Comparison of ENCODE assay signal across 17 mouse cellular contexts in genomic region chr5:31666176-31666575, GRCm38 (mm10). TPM values are rescaled to one million over a fixed set of nuclear protein-coding genes. Genes with fewer than 3 reads are reported as not detected.
DNase-seq lines count a peak whose midpoint lies in the region; ATAC-seq and TF ChIP-seq lines count a peak whose summit lies in the region.
"Had no signal": no experiment of that assay in that cellular context is flagged by ENCODE, and none has a peak within 500 bp of the region (broad histone marks: within the 10 kb centered on the region; RNA-seq: fewer than 3 reads in every experiment).

No protein-coding gene starts in this region.

- TF ChIP-seq EP300 in heart, postnatal 0 days (IDR thresholded peaks at IDR 0.05; ENCODE audit: low read depth), result no peak

- CTCF ChIA-PET in Patski (lab: Charles Lee), result interaction anchor here (0.8 to 1.0 kb wide), 3 partner anchors 9 to 15 kb away, joined by 3 to 4 read pairs (median 3); no protein-coding TSS in a partner anchor

- no peak overlapping the region for H3K4me2 ChIP-seq in heart, postnatal 0 days (ENCODE audit: low read depth, low read length)
- H3K4me2 ChIP-seq in heart, embryonic 12.5 days, result no peak overlapping the region
- H3K4me2 ChIP-seq: limb, embryonic 13.5 days had no signal

- no peak overlapping the region for H3K27ac ChIP-seq in heart, postnatal 0 days (ENCODE audit: low read depth)
- H3K27ac ChIP-seq in heart, embryonic 12.5 days (ENCODE audit: poor library complexity, severe bottlenecking), result no peak overlapping the region
- H3K27ac ChIP-seq: limb, embryonic 13.5 days had no signal

- no peak for ATAC-seq in heart, postnatal 0 days (ENCODE audit: insufficient read depth, low read depth)
- no peak for ATAC-seq in heart, embryonic 12.5 days (ENCODE audit: insufficient number of reproducible peaks, low FRiP score)
- peak; percentile 35 for ATAC-seq in Patski
- ATAC-seq in megakaryocyte-erythroid progenitor cell, adult 5-6 weeks (replicated peaks; ENCODE audit: low FRiP score, low TSS enrichment, poor library complexity, severe bottlenecking), result no peak
- ATAC-seq: liver, postnatal 0 days had no signal

- intact Hi-C loops in gastrocnemius, postnatal 14 days (cut with DNase I; ENCODE audit: low total_unique reads), result no loop called here

- DNase-seq in adrenal gland, postnatal 14 days, result peak; percentile 17
- no peak for DNase-seq in adrenal gland, adult 18-20 months (ENCODE audit: low spot score in 2 of 2)
- DNase-seq in heart, postnatal 0 days (ENCODE audit: low spot score), result no peak
- peak; percentile 67 for DNase-seq in Patski (ENCODE audit: low read depth, low spot score)
- DNase-seq in gastrocnemius, postnatal 14 days, result peak; percentile 14
- DNase-seq in kidney, postnatal 14 days, result no peak
- DNase-seq: B cell, adult 2 months; cerebellum, adult 18-20 months; heart, postnatal 4 days; kidney, adult 9 months; liver, postnatal 0 days; midbrain, embryonic 14.5 days; right cerebral cortex, postnatal 25 days had no signal

- POLR2A ChIA-PET in Patski (lab: Charles Lee), result interaction anchor here (0.6 to 1.0 kb wide), 2 partner anchors 11 to 99 kb away, joined by 3 read pairs; no protein-coding TSS in a partner anchor

- no peaks in the 10 kb centered on the region for H3K9me3 ChIP-seq in heart, postnatal 0 days (replicated peaks; ENCODE audit: control insufficient read depth, low read length)
- H3K9me3 ChIP-seq in heart, embryonic 12.5 days (replicated peaks), result no peaks in the 10 kb centered on the region
- H3K9me3 ChIP-seq: limb, embryonic 13.5 days had no signal

- in situ Hi-C loops in Patski (cut with MboI; ENCODE audit: low pct_unique_long_range_greater_than_20kb), result no loop called here

- no peaks in the 10 kb centered on the region for H3K36me3 ChIP-seq in heart, postnatal 0 days (replicated peaks; ENCODE audit: control insufficient read depth, insufficient read depth, low read length)
- H3K36me3 ChIP-seq in heart, embryonic 12.5 days, result no peaks in the 10 kb centered on the region
- H3K36me3 ChIP-seq: limb, embryonic 13.5 days had no signal

- no peak overlapping the region for H3K4me3 ChIP-seq in heart, postnatal 0 days (ENCODE audit: low read depth, low read length)
- no peak overlapping the region for H3K4me3 ChIP-seq in heart, embryonic 12.5 days
- H3K4me3 ChIP-seq: erythroblast, embryonic 14.5 days; limb, embryonic 13.5 days had no signal

- WGBS in heart, postnatal 0 days, result 15% methylated on average over 1 of the region's 1 CpGs
- 21% methylated on average over 1 of the region's 1 CpGs for WGBS in heart, embryonic 12.5 days

- no peak for TF ChIP-seq CTCF in heart, postnatal 0 days (IDR thresholded peaks at IDR 0.05; ENCODE audit: low read depth)
- no peak for TF ChIP-seq CTCF in Patski (IDR thresholded peaks at IDR 0.05)

- H3K27me3 ChIP-seq in heart, postnatal 0 days (ENCODE audit: control insufficient read depth, insufficient read depth, low read length), result no peaks in the 10 kb centered on the region
- H3K27me3 ChIP-seq in heart, embryonic 12.5 days (replicated peaks), result no peaks in the 10 kb centered on the region
- H3K27me3 ChIP-seq in Patski, result no peaks in the 10 kb centered on the region
- H3K27me3 ChIP-seq: limb, embryonic 13.5 days had no signal

- 0 out of 2 replicates have a peak overlapping the region, but pooled peaks have one; percentile 7 for H3K9ac ChIP-seq in heart, postnatal 0 days (replicated peaks; ENCODE audit: low read depth, low read length)
- H3K9ac ChIP-seq in heart, embryonic 12.5 days, result no peak overlapping the region
- H3K9ac ChIP-seq: limb, embryonic 13.5 days; liver, postnatal 0 days had no signal

- peaks cover 6% of the 10 kb centered on the region; the same call in 1 of the 2 replicates for H3K4me1 ChIP-seq in heart, postnatal 0 days (ENCODE audit: control insufficient read depth, insufficient read depth)
- peaks cover 9% of the 10 kb centered on the region for H3K4me1 ChIP-seq in heart, embryonic 12.5 days (replicated peaks)
- H3K4me1 ChIP-seq: limb, embryonic 13.5 days had no signal

RNA-seq across cellular contexts. Expression of gene Rbks, which starts 31.3 kb away (rescaled TPM):
- total RNA-seq in adrenal gland, postnatal 14 days (2021), result 10.2 and 10.3 TPM in 2 replicates
- 10 to 100 TPM in 1 of 2 experiments, 1 to 10 TPM in 1; 7.8 to 16.3 TPM for total RNA-seq in adrenal gland, adult 18-20 months (2021)
- total RNA-seq in heart, postnatal 0 days (2014; rRNA removed; ENCODE audit: low replicate concordance), result 0.53 and 0.58 TPM in 2 replicates
- polyA plus RNA-seq in heart, postnatal 0 days (2015; fragmentation: Nextera tagmentation; extraction: Ambion mirVana), result 9.1 and 9.4 TPM in 2 replicates
- 3.3 and 4.9 TPM in 2 replicates for polyA plus RNA-seq in heart, embryonic 12.5 days (2016; fragmentation: Nextera tagmentation; extraction: Ambion mirVana)
- polyA plus RNA-seq in Patski (2021), result 11.3 TPM
- 1 to 10 TPM; 2.1 to 3.3 TPM for total RNA-seq in gastrocnemius, postnatal 14 days (2021)
- total RNA-seq in megakaryocyte-erythroid progenitor cell, adult 5-6 weeks (2014; fragmentation: Nextera tagmentation), result 21.5 and 29.3 TPM in 2 replicates
- 27.3 and 33.7 TPM in 2 replicates for total RNA-seq in megakaryocyte-erythroid progenitor cell, adult 5-6 weeks (2017)

RNA-seq across cellular contexts. Expression of gene Babam2, which starts 31.3 kb away (rescaled TPM):
- total RNA-seq in adrenal gland, postnatal 14 days (2021), result 65.4 and 72.3 TPM in 2 replicates
- 100 to 1,000 TPM in 1 of 2 experiments, 10 to 100 TPM in 1; 81.6 to 148 TPM for total RNA-seq in adrenal gland, adult 18-20 months (2021)
- total RNA-seq in heart, postnatal 0 days (2014; rRNA removed; ENCODE audit: low replicate concordance), result 46.5 and 51.3 TPM in 2 replicates
- 39.1 and 39.5 TPM in 2 replicates for polyA plus RNA-seq in heart, postnatal 0 days (2015; fragmentation: Nextera tagmentation; extraction: Ambion mirVana)
- polyA plus RNA-seq in heart, embryonic 12.5 days (2016; fragmentation: Nextera tagmentation; extraction: Ambion mirVana), result 45.6 and 49.4 TPM in 2 replicates
- polyA plus RNA-seq in Patski (2021), result 122 TPM
- total RNA-seq in gastrocnemius, postnatal 14 days (2021), result 10 to 100 TPM; 34.7 to 35.7 TPM
- 82.0 and 102 TPM in 2 replicates for total RNA-seq in megakaryocyte-erythroid progenitor cell, adult 5-6 weeks (2014; fragmentation: Nextera tagmentation)
- 32.2 and 50.5 TPM in 2 replicates for total RNA-seq in megakaryocyte-erythroid progenitor cell, adult 5-6 weeks (2017)

Comparison
In these comparisons a context has a peak if more than half of its experiments do, and no peak if none do; other contexts are left out.
1. DNase-seq: peak in adrenal gland, postnatal 14 days (single experiment), Patski (single experiment) and gastrocnemius, postnatal 14 days (single experiment); none in adrenal gland, adult 18-20 months (0 of 2), heart, postnatal 0 days (single experiment) and kidney, postnatal 14 days (single experiment).